Mouse (Mus musculus) fat pad, adult 2 months (tissue): ENCODE results near the gene Higd1c.

Experiments
- DNase-seq: peaks from one replicate; pipeline ENCODE4 v3.0.0-alpha.2; 2011; ENCODE audit warnings: low read depth, low spot score; ENCODE audit errors: extremely low read depth

The Higd1c gene

DNA sequence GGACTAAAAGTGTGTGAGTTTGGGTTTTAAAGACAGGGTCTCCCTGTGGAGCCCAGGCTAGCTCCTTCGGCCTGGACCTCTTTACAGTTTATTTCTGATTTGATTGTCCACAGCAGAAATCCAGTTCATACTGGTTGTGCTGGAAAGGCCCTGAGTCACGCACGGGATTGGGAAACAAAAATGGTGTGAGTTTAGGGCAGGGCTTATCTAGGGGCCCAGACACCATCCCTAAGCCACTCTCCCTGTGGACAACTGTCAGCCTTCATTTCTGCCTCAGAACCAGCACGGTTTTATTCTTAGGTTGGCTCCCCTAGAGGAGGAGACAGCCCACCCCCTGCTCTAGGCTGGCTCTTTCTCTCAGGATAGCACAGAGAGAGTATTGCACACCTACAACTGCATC, 68.9 kb downstream of the Higd1c start:
- DNase-seq: no peak
